Mouse (Mus musculus) cerebral cortex, adult 2 months (tissue): Measurements from ENCODE around the gene Ypel1.

ENCODE experiments used
- WGBS: fragments of 180-500 bp; shearing (Covaris S2); methylation state at CpG from one replicate; pipeline ENCODE4 v1.1.7; 2018; 5-methylcytosine and 5-hydroxymethylcytosine counted together

Ypel1 gene

GRCm38 (mm10) chr16:17069511-17070443, at the start of gene Ypel1:
TSS of gene Ypel1 (plus strand) at chr16:17069696.
- under 1% methylated on average over 76 of the region's 76 CpGs for WGBS

- 35% methylated on average over 3 of the region's 3 CpGs for WGBS
Observed at GRCm38 (mm10) chr16:17024469-17025148, 44.9 kb upstream of the Ypel1 start.

- 45% methylated on average over 4 of the region's 4 CpGs for WGBS
Observed at GRCm38 (mm10) chr16:17029971-17030695, 39.4 kb upstream of the Ypel1 start.

- 98% methylated on average over 2 of the region's 2 CpGs for WGBS
Observed at GRCm38 (mm10) chr16:17033754-17034153, 35.7 kb upstream of the Ypel1 start.

- 47% methylated on average over 3 of the region's 3 CpGs for WGBS
Observed at GRCm38 (mm10) chr16:17040716-17041115, 28.8 kb upstream of the Ypel1 start.

- WGBS = 97% methylated on average over 1 of the region's 1 CpGs
Observed at GRCm38 (mm10) chr16:17041417-17041816, 28.1 kb upstream of the Ypel1 start.

- WGBS = 37% methylated on average over 3 of the region's 3 CpGs
Observed at GRCm38 (mm10) chr16:17044320-17044719, 25.2 kb upstream of the Ypel1 start.

GRCm38 (mm10) chr16:17045287-17045686, 24.2 kb upstream of the Ypel1 start:
- 44% methylated on average over 3 of the region's 3 CpGs for WGBS

- 83% methylated on average over 1 of the region's 1 CpGs for WGBS
Observed at GRCm38 (mm10) chr16:17049886-17050285, 19.6 kb upstream of the Ypel1 start.

- 73% methylated on average over 7 of the region's 7 CpGs for WGBS
Observed at GRCm38 (mm10) chr16:17052087-17052486, 17.4 kb upstream of the Ypel1 start.

- 15% methylated on average over 3 of the region's 3 CpGs for WGBS
Observed at GRCm38 (mm10) chr16:17053903-17054302, 15.6 kb upstream of the Ypel1 start.

GRCm38 (mm10) chr16:17055584-17055983, 13.9 kb upstream of the Ypel1 start:
- 25% methylated on average over 3 of the region's 3 CpGs for WGBS

- WGBS = 90% methylated on average over 1 of the region's 1 CpGs
Observed at GRCm38 (mm10) chr16:17062338-17062737, 7.2 kb upstream of the Ypel1 start.

- WGBS = 96% methylated on average over 2 of the region's 2 CpGs
Observed at GRCm38 (mm10) chr16:17067552-17067951, 1.9 kb upstream of the Ypel1 start.

GRCm38 (mm10) chr16:17070716-17071115, 1.2 kb downstream of the Ypel1 start:
- WGBS = 34% methylated on average over 6 of the region's 6 CpGs

GRCm38 (mm10) chr16:17073000-17073399, 3.5 kb downstream of the Ypel1 start:
- WGBS = 66% methylated on average over 7 of the region's 7 CpGs

GRCm38 (mm10) chr16:17076301-17076700, 6.8 kb downstream of the Ypel1 start:
- WGBS = 97% methylated on average over 2 of the region's 2 CpGs

- 52% methylated on average over 7 of the region's 7 CpGs for WGBS
Observed at GRCm38 (mm10) chr16:17078101-17078500, 8.6 kb downstream of the Ypel1 start.

- 73% methylated on average over 6 of the region's 6 CpGs for WGBS
Observed at GRCm38 (mm10) chr16:17082121-17082792, 12.8 kb downstream of the Ypel1 start.

- 87% methylated on average over 4 of the region's 4 CpGs for WGBS
Observed at GRCm38 (mm10) chr16:17085636-17086035, 16.1 kb downstream of the Ypel1 start.

- WGBS = 70% methylated on average over 3 of the region's 3 CpGs
Observed at GRCm38 (mm10) chr16:17086241-17086640, 16.7 kb downstream of the Ypel1 start.
